Mouse (Mus musculus) heart, postnatal 4 days (tissue): ENCODE measurements at regions not wholly inside any gene's neighbourhood (a gene's known extent, or its start where the extent isn't known, plus 50 kb on each side); places are given as distances from the start of the nearest gene placed in this dataset.
A peak's percentile ranks its signal among the peaks of the same experiment; 100 is the strongest.
"Not testable (repeated sequence)": the region's sequence is repeated elsewhere in the genome, so short reads cannot be mapped to it uniquely, and the experiment has no call there.

ENCODE experiments used
- DNase-seq: peaks from one replicate; pipeline ENCODE4 v3.0.0; 2021

DNA sequence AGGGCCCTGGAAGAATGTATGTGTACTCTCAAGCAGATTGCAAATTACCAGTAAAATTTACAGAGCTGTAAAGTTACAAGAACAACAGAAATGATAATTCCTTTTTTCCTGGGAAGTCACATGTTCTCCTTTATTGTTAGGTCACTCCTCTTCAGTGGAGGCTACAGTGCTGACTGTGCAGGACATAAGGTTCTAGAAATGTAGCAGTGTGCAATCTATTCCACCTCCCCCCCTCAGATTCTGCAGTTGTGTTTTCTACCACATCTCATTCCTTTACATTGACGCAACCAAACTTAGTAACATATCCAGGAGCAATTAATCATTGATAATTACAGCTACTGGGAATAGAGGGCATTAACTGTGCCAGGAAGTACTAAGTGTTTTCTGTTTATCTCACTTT is 385.3 kb upstream of the Tnc start:
- no peak for DNase-seq

DNA sequence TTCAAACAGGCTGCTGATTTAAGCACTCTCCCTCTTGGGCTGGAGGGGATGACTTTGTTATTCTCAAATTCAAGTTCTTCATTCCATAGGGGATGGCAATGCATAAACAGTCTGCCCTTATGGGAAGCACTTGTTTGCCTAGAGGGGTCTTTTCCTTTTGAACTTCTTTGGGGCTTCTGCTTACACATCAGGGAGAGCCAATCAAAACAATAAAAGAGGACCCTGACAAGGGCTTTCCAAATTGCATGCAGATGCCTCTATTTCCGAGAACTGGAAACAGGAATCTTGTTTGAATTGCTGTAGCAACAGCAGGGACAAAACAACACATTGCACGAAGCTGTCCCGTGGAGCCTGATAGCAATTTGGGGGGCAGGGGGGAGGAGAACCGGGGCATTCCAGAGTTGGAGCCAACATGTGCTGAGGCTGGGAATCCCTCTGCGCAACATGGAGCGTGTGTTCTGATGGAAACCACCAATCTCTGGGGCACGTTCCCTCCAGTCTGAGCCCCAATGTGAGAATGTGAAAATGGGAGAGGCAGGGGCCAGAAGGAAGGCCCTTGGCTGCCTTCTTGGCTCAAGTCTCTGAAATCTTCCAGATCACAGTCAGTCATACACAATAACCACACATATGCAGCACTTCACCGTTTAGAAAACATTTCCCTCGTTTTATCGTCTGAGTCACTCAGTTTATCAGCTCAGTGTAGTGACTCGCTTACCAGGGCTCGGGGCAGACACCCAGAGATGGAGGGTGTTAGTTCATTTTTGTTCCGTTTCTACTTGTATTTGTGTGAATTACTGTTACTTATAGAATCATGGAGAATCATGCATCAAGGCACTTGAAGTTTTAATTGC is 391.2 kb upstream of the Tnc start:
- peak; percentile 17 for DNase-seq

DNA sequence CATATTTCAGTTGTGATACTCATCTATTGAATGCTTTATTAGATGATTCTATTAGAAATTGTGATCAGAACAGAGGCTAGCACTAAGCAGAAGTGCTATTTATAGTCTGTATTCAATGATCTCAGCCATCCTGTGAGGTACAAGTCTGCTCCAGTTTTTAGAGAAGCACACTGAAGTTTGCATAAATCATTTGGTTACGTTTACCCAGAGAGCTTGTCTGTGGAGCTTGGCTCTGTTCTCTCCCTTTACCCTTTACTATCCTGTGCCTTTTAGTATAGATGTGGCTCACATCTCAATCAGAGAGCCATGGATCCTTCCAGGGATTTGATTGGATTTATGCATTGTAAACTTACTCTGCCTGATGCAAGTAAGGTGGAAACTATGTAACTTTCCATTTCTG is 404.6 kb upstream of the Tnc start:
- DNase-seq: no peak

GRCm38 (mm10) chr4:64451946-64452345 is 405.1 kb upstream of the Tnc start:
- no peak for DNase-seq

DNA sequence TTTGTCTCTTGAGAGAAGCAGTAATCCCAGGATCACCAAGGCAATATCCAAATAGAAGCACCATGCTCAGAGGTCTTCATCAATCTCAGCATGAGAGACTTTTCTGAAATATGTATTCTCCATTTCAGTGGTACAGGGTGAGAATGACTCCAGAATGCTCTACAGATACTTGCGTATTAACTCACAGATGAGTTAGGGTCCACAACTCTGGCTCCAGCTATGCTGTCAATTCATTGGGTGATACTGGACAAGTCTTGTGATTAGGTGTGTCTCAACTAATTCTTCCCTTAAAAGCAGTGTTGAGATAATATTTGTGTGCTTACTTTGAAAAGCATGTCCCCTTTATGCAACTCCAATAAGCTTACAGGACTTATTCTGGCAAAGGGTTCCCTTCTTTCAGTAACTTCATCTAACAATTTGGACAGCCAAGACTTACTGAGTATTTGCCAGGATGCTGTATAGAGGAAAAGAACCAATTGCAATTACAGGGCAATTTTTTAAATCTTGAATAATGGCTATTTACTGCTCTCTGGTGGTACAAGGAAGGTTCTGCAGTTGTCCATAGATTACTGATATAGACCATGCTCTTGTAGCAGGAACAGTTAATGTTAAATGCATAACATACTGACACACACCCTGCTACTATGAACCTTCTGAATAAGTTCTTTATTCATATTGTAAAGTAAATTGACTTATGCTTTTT is 445.6 kb upstream of the Tnc start:
- DNase-seq: no peak

- not testable (repeated sequence) for DNase-seq
Observed at GRCm38 (mm10) chr4:64497759-64498158, 450.9 kb upstream of the Tnc start.

DNA sequence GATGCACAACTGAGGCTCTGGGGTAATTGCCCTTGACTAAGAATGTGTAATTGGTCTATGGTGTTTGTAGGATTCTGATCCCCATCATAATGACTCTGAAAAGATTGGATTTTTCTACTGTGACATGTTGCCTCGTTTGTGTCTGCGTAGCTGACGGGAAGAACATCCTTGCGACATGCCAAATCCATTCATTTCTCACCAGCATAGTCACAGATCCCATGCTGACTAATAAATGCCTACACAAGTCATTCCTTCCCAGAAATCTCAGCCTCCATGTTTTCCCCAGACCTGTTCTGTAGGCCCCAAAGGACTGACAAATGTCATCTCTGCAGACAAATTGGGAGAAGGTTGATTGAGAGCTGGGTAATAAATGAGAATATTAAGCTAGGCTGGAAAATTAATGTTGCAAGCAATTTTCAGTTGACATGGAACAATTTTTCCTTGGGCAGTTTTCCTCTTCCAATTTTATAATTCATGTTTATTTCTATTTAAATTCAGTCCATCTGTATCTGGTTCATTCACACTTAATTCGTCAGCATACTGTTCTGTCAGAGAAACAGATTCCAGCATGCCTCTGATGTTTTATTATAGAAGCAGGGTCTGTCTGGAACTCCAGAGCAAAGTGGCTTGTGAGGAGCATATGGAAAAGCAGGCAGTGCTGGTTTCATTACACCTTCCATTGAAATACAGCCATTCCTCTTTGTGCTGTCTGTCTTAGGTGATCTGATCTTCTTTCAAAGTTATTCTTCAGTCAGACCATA is 454.0 kb upstream of the Tnc start:
- DNase-seq: no peak

GRCm38 (mm10) chr4:64521883-64522282 is 475.1 kb upstream of the Tnc start:
- DNase-seq: no peak

DNA sequence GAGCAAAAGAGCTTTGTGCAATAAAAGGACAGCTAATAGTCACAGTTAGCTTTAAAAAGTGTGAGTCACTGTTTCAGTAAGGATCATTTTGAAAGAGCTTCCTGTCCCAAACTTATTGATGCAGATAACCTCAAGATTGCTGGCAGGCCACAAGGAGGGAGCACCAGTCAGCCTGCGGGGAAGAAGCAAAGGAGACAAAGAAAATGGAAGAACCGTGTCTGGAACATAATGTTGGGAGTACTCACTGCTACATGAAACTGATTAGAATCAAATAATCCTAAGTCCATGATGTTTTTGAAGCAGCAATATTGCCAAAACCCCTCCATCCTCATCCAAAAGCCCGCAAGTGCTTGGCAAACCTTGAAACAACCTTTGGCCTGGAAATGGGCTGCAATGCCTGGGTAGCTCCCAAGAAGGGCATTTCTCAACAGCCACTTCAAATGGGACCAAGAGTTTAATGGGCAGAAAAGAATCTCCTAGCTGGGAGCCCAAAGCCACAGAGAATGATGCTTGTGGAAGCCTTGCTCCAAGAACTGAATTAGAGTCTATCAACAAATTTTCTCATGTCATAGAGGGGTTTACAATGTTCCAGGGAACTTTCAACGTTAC is 481.0 kb upstream of the Tnc start:
- no peak for DNase-seq

- peak; percentile 23 for DNase-seq
Observed at GRCm38 (mm10) chr4:64530585-64530984, 483.8 kb upstream of the Tnc start.

GRCm38 (mm10) chr4:64533019-64533418 is 486.2 kb upstream of the Tnc start:
- DNase-seq: peak; percentile 31

GRCm38 (mm10) chr4:64535554-64536253 is 488.9 kb upstream of the Tnc start:
- peak; percentile 4 for DNase-seq

- DNase-seq: no peak
Observed at GRCm38 (mm10) chr4:64538009-64538408, 491.2 kb upstream of the Tnc start.

DNA sequence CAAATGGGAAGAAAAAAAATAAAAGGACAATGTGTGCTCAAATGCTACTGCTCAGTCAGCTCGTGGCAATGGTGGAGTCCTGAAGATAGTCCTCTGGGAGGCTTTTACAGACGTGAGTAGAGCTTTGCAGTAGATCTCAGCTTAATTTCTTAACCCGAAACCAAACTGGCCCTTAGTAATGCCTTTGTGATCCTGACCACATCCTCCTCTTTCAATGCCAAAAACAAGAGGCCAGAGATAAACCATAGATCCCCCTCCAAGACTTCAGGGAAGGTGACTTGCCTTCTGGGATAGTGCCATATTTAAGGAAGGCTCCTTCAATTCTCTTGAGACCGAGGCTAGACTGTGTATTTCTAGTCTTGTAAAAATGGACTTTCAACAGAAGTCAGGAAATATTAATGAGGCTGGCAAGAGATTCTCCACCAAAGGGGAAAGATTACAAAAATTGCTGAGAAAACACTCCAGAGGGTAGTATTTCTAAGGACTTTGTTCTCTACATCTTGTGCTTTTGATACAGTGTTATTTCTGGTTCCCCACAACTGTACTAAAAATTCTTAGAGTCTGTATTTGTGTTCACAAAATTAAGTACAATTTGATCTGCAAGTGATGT is 497.9 kb upstream of the Tnc start:
- DNase-seq: no peak

DNA sequence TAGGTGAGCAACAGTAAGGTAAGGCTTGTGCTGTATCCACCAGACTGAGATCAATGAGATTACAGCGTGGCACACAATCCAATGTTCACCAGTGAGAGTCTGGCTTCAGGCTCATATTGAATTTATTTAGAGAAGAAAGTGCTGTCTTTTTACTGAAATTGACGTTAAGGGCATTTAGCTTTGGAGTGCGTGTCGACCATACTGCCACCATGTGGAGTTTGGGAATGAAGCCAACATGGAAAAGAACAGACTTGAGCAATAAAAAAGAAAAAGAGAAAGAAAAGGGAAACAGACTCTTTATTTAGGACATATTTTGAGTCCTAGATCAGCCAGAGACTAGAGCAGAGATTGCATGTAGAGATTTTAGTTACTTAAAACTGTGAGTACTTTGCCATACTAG is 499.6 kb upstream of the Tnc start:
- DNase-seq: no peak

DNA sequence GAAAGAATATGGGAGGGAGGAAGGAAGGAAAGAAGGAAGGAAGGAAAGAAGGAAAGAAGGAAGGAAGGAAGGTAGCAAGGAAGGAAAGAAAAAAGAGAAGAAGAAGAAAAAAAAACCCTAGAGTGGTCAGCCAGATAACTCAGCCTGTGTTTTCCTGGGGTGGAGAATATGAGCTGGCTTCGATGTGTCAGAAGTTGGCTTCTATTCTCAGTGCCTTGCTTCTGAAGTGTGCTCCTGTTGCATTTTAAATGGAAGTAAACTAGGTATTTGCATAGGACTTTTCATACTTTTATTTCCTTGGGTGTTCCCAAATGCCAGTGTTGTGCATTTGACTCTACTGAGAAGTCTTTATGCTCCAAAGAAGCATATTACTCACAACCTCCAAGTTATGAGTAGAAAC is 515.7 kb upstream of the Tnc start:
- DNase-seq: no peak

- DNase-seq: no peak
Observed at GRCm38 (mm10) chr4:64563996-64564395, 517.2 kb upstream of the Tnc start.

- no peak for DNase-seq
Observed at GRCm38 (mm10) chr4:64570666-64571065, 523.9 kb upstream of the Tnc start.

DNA sequence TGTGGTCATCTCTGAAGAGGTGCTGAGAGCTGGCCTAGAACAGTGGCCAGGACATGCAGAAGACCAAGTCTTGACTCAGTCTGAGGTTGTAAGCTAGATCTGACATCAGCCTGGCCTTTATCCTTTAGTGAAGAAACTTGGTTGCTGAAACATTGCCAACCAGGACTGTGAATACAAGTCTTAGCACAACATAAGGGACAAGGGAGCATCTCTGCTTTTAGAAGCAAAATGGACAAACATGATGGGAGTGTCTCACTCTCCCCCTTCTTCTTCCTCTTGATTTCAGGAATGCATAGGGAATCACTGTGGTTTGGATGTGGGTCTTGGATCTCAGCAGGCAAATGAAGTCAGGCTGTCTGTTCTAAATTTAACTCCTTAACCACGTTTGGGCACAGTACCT is 529.1 kb upstream of the Tnc start:
- no peak for DNase-seq

- peak; percentile 28 for DNase-seq
Observed at GRCm38 (mm10) chr4:64595014-64595599, 528.9 kb upstream of the Pappa start.

DNA sequence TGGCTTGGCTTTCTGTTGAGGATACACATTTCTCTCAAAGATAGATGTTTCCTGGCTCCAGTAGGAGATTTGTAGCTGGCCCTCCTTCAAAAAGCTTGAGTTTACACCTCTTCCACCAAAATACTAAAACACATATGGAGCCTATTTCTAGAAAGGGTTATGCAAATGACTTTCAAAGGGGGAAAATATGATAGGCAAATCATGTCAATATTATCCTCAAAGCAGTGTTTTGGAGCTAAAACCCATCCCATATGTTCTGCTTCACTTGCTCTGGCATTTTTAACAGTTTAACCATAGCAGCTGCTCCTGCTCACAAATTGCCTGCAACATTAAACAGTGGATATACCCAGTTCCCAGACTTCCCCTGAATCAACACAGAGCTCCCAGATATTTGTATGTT is 525.5 kb upstream of the Pappa start:
- DNase-seq: no peak
